Mouse (Mus musculus): ENCODE results near the gene Kcnrg. TPM values are rescaled to one million over a fixed set of nuclear protein-coding genes. Genes with fewer than 3 reads are reported as not detected.
A peak's percentile ranks its signal among the peaks of the same experiment; 100 is the strongest.

Kcnrg gene
- polyA plus RNA-seq (2015; fragmentation: Nextera tagmentation; extraction: Ambion mirVana), result 0.12 and 0.31 TPM in 2 replicates

GRCm38 (mm10) chr14:61607157-61607556 lies at the start of gene Kcnrg:
TSS of gene Kcnrg (plus strand) at chr14:61607457.

GRCm38 (mm10) chr14:61597968-61598367 lies 9.3 kb upstream of the Kcnrg start, which contains the start of gene Trim13:
TSS of gene Trim13 (plus strand) at chr14:61598247.

MicroRNA genes within 50 kb of the gene (microRNA counts, 519-probe panel; counts per million panel counts)
- microRNA mmu-miR-15a (4,921 counts per million, percentile 91 among the panel's probes with 10 or more counts), microRNA mmu-miR-16 (5,874 counts per million, percentile 100 among the panel's probes with 10 or more counts)

Small RNA genes within 50 kb of the gene (microRNA-seq; reads per million reads assigned to microRNA genes)
- gene Mir15a, result 5,166 reads per million, percentile 89 among the genes with 10 or more reads in this experiment
- gene Mir16-1, result 3,700 reads per million, percentile 87 among the genes with 10 or more reads in this experiment

Other genes starting within 250 kb of the Kcnrg start
- 10.8 and 11.3 TPM in 2 replicates for gene Ebpl, start 247.0 kb upstream of the Kcnrg start, polyA plus RNA-seq (2015; fragmentation: Nextera tagmentation; extraction: Ambion mirVana)
- gene Kpna3, start 167.6 kb upstream of the Kcnrg start, polyA plus RNA-seq (2015; fragmentation: Nextera tagmentation; extraction: Ambion mirVana), result 24.5 and 31.6 TPM in 2 replicates
- gene Spryd7, start 50.6 kb upstream of the Kcnrg start, polyA plus RNA-seq (2015; fragmentation: Nextera tagmentation; extraction: Ambion mirVana), result 21.1 and 23.0 TPM in 2 replicates
- 14.8 and 15.2 TPM in 2 replicates for gene Trim13, start 9.2 kb upstream of the Kcnrg start, polyA plus RNA-seq (2015; fragmentation: Nextera tagmentation; extraction: Ambion mirVana)

Measured in urinary bladder, postnatal 0 days (tissue).